Mouse (Mus musculus) layer of hippocampus, adult 2 months (tissue): ENCODE measurements around the gene Tnfsf18. TPM values are rescaled to one million over a fixed set of nuclear protein-coding genes. Genes with fewer than 3 reads are reported as not detected.

Experiments
- DNase-seq, 2 experiments: peaks; one replicate each; pipeline ENCODE4 v3.0.0; 2022; ENCODE audit warnings: low spot score in 2 of 2
- H3K27ac ChIP-seq: fragments of 200-600 bp; 2 replicates; pipeline ENCODE4 v1.8.1; 2022
- H3K4me3 ChIP-seq: fragments of 200-600 bp; 2 replicates; pipeline ENCODE4 v1.8.1; 2022; ENCODE audit warnings: mild to moderate bottlenecking
- CTCF ChIP-seq: fragments of 200-600 bp; conservative IDR thresholded peaks from 2 replicates; pipeline ENCODE4 v1.8.1; 2022; ENCODE audit warnings: antibody characterized with exemption, mild to moderate bottlenecking, moderate library complexity
- long read RNA-seq, 2 experiments: library from polyadenylated mRNA; stranded (forward); transcript quantifications; one replicate each; pipeline ENCODE4 v2.0.0; 2021; ENCODE audit warnings: borderline mapping rate in 2 of 2
- total RNA-seq, 2 experiments: library from RNA; stranded (reverse); gene quantifications; 2 replicates each; pipeline ENCODE4 v1.2.3; 2021

Tnfsf18 gene
- total RNA-seq = not detected
- long read RNA-seq, experiment 1 = 0 reads
- long read RNA-seq, experiment 2 = 0 reads

DNA sequence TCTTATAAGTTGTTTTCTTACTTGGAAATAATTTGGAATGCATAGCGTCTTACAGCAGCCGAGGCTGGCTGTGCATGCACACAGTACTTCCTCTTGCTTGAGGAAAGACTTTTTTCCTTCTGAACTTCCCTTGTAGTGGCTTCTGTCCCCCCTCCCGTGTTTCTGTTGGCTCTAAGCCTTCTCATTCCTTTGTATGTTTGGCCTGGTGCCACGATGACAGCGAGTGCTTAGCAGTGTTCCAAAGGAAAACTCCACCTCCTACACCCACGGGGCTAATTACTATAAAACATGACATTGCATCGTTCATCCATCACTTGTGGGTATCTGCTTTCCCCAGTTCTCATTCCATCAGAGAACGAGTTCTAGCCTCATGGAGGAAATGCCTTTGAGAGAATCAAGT lies at the start of gene Tnfsf18:
TSS of gene Tnfsf18 (plus strand) at position 313 of the 400 bp plus-strand sequence.
- no peak within 1 kb of the TSS for H3K4me3 ChIP-seq
- TF ChIP-seq CTCF = no peak
- no peak within 1 kb of the TSS for H3K27ac ChIP-seq
- DNase-seq = peak; percentile 25 to 42

DNA sequence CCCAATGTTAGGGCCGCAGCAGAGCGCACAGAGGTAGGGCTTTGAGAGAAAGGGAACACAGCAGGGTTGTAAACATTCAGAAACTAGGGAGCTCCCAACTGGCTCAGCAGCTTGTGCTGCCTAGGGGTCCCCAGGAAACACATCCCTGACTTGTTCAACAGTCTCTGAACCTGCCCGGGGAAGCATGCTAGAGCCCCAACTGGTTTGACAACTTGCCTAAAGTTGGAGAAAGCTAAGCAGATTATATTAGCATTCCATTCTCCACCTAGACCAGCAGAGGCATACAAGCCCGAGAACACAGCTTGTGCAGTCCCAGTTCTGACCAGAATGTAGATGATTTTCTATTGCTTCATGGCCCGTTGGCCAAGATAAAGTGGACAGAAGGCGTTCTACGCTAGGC lies 49.6 kb upstream of the Tnfsf18 start:
- Histone ChIP-seq H3K27ac (no peak overlapping the region), H3K4me3 (no peak overlapping the region)
- DNase-seq = no peak
- TF ChIP-seq CTCF = peak; percentile 40

DNA sequence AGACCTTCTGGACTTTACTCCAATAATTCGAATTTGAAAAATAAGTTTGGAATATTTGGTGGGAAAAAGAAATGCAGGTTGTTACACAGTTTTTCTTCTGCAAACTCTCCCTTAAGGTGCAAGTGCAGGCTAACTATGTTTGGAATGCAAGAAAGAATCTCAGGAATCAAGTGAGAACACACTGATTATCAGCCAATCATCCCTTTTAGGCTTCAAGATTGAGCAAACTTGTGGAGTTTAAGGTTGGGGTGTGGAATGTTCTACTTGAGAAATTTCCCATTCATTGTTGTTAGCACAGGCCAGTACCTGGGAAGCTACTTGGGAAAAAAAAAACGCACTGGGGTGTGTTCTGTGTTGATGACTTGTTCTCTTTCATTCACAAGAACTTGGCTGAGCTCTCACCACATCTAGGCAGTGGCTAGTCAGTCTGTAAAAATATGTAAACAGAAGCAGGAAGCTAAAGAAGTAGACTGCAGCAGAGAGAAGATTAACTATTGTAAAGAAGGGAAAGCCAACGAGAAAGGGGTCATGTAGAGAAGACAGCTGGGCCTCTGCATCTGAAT lies 42.7 kb upstream of the Tnfsf18 start:
- DNase-seq = no peak
- Histone ChIP-seq H3K4me3 (no peak overlapping the region), H3K27ac (no peak overlapping the region)
- TF ChIP-seq CTCF = no peak

DNA sequence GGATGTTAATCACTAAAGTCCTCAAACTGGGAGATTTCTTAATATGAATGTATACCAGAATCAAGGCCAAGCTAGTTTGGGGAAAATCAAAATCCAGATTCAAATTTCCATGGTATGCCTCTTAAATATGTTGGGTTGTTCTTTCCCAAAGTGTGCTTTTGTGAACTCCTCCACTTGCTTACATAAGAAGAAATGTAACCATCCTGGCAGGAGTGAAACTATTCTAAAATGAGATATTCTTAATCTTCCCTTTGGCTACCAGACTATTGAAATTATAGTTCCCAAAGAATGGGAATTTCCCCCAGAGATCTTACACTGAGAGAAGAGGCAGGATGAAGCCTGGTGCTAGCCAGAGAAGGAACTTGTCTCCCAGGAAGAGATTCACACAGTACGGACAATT lies 42.2 kb upstream of the Tnfsf18 start:
- DNase-seq = no peak
- TF ChIP-seq CTCF = no peak
- Histone ChIP-seq H3K27ac (no peak overlapping the region), H3K4me3 (no peak overlapping the region)

DNA sequence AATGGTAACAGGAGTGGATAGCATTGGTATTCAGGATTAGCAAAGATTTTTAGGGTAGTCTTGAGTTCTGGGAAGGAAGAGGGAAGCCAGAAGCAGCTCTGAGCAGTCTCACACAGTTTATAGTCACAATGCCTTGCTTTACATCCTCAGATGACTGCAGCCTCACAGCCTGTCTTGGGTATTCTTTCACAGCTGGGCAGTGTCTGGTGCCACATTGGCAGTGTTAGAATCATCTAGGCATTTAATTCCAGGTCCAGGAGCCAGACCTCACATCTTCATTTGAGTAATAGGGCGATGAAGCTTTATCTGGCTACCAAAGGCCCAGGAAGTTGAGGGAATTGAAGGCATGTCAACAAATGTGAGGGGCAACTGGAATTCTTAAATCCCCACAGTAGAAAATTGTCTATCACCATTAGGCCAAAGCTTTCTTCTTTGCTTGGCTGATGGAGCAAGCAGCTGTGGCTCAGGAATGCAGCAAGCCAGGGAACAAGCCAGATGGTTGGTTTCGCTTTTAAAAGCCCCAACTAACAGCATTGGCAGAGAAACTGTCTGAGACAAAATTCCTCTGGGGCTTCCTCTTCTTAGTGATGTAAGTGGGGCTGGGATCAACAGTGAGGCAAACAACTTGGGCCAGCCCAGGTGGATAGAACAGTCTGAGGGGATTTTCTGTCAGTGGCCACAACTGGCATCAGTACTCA lies 30.9 kb upstream of the Tnfsf18 start:
- no peak for TF ChIP-seq CTCF
- H3K27ac ChIP-seq = peak overlapping the region; percentile 46; the same call in 1 of the 2 replicates
- DNase-seq = peak; percentile 18 to 33

DNA sequence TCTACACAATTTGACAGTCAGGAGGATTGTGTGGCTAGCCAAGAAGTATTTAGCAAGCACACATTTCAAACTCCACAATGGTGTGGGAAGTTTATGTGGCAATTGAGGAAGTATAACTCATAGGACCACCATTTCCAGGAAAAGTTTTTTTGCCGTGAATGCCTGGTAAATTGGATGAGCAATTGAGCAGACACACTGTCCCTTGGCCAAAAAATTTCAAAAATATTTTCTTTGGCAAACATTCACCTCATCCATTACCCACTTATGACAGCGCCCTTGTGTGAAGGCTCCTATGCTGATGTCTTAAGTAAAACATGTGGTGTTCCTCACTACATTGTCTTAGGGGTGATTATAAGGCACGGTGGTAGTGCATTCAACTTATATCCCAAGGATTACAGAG lies 17.2 kb upstream of the Tnfsf18 start:
- no peak for DNase-seq
- no peak overlapping the region for H3K4me3 ChIP-seq
- no peak for TF ChIP-seq CTCF
- H3K27ac ChIP-seq = no peak overlapping the region

More for the DNA sequence above, 30.9 kb upstream of the Tnfsf18 start:
- H3K4me3 ChIP-seq = no peak overlapping the region

DNA sequence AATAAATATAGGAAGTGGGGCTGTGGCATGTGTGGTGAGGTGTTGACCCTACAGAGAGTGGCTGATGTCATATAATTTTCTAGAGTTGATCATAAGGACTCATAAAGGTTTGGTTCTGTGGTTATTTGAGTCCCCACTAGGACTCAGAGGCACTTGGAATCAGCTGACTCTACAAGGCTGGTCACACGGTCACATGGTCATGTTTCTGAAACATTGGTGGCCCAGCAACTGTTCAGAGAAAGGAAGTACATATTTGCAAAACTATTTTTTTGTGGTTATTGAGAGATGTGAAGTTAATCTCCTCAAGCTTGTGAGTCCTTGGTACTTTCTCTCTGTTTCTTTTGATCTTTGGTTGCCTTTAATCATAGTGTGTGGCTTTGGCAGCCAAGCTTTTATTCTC lies 14.6 kb upstream of the Tnfsf18 start:
- Histone ChIP-seq H3K4me3 (no peak overlapping the region), H3K27ac (no peak overlapping the region)
- no peak for DNase-seq
- TF ChIP-seq CTCF = no peak

DNA sequence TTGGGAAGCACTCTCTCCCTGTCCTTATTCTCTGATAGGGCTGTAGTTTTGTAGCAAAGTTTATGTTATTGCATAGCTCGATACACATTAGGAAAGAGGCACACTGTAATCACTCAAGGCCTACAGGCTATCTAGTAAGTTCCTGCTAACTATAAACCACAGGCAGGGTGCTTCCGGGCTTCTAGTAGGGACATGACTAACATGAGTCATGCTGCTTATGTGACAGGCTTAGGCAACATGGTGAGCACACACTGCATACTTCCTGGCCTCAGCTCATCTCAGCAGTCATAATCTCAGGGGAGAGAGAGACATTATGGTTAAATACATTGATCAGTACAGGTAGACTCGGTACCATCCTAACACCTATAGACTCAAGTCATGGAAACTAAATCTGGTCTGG lies 12.2 kb upstream of the Tnfsf18 start:
- TF ChIP-seq CTCF = no peak
- no peak for DNase-seq

DNA sequence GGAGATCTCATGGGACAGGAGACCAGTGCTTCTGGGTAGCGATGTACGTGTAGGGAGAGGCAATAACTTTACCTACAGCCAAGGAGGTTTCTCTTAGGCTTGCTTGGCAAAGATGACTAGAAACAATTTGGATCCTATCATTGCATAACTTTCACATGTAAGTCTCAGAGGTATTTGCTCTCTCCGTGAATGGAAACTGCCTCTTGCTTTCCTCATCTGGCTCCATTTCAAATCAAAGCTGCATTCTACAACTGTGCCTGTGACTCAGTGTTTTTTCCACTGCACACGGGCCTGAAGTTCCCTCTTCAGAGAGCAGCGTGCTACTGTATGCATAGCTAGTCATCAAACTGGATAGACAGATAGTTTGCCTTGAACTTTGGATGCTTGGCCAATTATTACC lies 7.4 kb upstream of the Tnfsf18 start:
- TF ChIP-seq CTCF = no peak
- no peak for DNase-seq
- no peak overlapping the region for H3K4me3 ChIP-seq
- no peak overlapping the region for H3K27ac ChIP-seq

More for the DNA sequence above, 12.2 kb upstream of the Tnfsf18 start:
- Histone ChIP-seq H3K4me3 (no peak overlapping the region), H3K27ac (no peak overlapping the region)

DNA sequence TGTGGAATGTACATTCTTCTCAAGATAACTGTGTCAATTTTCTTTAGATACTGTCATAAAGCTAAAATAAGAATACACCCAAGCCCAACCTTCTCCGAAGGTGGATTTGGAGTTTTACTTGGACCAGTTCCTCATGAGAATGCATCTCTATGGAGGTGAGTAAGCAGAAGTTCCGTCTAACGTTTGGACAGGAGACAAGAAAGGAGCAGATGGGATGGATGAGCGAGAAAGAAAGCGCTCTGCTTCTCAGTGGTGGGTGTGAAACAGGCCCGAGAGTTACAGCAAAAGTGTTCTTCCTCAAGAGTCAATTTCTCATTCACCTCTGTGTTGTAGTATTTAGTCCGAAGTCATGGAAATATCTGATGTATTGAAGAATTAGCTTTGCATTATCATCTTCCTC lies 2.7 kb upstream of the Tnfsf18 start:
- no peak overlapping the region for H3K4me3 ChIP-seq
- TF ChIP-seq CTCF = no peak
- no peak overlapping the region for H3K27ac ChIP-seq
- DNase-seq = peak in 1 of 2 experiments; percentile 2

DNA sequence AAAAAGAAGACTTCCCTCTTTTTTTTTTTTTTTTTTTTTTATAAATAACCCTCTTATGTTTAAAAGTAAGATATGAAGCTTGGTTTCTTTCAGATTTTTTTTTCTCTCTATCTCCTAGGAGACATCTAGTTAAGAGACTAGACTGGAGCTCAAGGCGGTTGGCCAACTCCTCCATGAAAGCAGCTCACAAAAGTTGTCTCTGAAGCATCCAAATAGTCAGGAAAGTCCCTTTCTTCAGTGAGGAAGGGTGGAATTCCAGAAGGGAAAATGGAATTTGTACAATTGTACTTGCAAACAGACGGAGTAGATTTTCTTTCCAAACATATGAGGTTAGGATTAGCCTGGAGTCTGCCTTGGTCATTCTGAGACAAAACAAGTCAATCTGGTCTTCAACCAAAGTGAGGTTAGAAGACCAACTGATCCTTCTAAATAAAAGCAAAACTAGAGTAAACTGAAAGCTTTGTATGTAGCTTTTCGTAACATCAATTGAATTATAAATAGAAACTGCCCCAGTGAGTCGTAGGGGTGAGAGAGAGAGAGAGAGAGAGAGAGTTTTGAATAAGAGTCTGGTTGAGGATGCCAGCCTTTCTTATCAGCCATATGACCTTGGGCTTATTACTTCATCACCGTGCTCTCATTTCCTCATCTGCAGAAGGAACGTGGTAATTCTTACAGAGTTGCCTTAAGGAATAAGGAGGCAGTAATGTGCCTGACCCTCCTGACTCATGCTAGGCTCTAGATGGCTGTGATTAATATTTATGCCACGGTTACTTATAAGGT lies 2.6 kb downstream of the Tnfsf18 start:
- no peak for DNase-seq
- H3K4me3 ChIP-seq = no peak overlapping the region
- no peak overlapping the region for H3K27ac ChIP-seq
- TF ChIP-seq CTCF = no peak

DNA sequence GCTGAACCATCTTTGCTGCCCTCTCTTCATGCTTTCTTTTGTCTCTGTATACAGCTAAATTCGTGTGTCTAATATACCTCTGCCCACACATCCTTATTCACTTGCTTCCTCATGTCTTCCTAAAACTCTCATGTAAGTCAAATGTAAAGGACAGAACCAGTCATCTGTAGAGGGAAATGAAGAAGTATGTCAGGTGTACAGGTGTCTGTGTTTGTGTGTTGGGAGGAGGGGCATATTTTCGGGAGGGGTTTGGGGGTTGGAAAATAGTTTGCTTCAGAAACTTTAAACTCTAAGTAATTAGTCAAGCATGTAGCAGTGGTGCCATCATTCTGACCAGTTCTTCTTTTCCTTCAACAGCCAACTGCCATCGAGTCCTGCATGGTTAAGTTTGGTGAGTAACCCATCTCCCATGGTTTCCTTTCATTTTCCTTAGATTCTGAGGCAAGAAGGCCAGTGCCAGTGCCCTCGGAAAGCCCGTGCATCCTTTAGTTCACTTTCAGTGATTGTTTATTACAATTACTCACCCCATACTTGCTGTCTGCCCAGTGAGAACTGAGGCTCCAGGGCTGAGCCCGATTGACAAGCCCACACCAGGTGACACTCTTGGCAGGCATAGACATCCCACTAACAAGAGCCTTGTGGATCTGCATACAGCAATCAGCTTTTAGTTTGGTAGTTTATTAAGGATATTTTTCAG lies 5.8 kb downstream of the Tnfsf18 start:
- no peak for TF ChIP-seq CTCF
- no peak overlapping the region for H3K27ac ChIP-seq
- no peak for DNase-seq
- H3K4me3 ChIP-seq = no peak overlapping the region

DNA sequence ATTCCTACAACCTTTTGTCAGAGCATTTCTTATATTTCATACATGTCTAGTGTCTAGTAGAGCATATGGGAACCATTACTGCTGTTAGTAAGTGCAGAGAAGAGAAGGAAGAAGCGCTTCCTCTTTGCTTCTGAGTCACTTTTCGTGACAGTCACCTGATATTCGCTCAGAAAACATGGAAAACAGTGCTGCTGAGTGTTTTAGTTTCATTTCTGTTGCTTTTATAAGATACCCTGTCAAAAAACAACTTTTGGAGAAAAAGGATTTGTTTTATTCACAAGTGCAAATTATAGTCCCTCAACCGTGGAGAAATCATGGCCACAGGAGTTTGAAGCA lies 6.3 kb downstream of the Tnfsf18 start:
- no peak for DNase-seq
- H3K4me3 ChIP-seq = no peak overlapping the region
- no peak for TF ChIP-seq CTCF
- H3K27ac ChIP-seq = no peak overlapping the region
